Mouse (Mus musculus): ENCODE results near the gene Hes1.
A peak's percentile ranks its signal among the peaks of the same experiment; 100 is the strongest.
"Not testable (repeated sequence)": the region's sequence is repeated elsewhere in the genome, so short reads cannot be mapped to it uniquely, and the experiment has no call there.

Gene Hes1

GRCm38 (mm10) chr16:30069950-30070770, 6.0 kb downstream of the Hes1 start:
- DNase-seq (ENCODE audit: low spot score): peak; percentile 92

- no peak for DNase-seq (ENCODE audit: low spot score)
These were observed 6.6 kb downstream of the Hes1 start for GRCm38 (mm10) chr16:30070771-30071191.

DNA sequence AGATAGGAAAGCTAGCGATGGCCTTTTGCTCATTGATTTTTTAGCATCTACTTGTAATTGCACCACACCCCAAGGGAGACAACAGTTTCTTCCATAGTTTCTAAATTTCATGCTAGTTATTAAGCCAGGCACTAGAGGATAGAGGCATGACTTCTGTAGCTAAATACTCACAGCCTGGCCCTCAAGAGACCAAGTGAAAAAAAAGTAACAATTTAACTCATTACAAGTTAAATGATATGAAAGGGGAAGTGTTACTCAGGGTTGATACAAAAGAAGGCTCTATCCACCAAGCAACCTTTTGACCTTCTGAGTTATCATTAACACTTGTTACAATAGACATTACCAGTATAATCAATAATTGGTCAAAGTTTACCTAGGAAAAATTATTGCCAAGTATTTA, 9.1 kb downstream of the Hes1 start:
- no peak for DNase-seq (ENCODE audit: low spot score)

DNA sequence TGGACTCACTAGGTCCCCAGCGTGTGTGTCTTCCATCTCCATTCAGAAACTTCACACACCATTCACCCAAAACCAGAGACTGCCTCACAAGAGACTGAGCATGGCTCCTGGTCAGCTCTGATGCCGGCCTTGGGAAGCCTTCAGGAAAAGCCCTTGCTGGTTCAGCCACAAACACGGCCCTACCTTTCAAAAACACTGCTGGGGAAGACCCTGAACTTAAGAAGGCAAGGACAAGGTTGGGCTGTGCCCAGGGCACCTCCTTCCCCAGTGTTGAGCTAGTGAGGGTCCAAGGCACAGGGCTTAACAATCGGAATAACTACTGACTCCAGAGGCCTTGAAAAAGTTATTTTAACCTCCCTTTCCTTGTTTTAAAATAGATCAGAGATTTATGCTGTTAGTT, 17.3 kb downstream of the Hes1 start:
- DNase-seq (ENCODE audit: low spot score): no peak

GRCm38 (mm10) chr16:30081980-30082379, 17.8 kb downstream of the Hes1 start:
- no peak for DNase-seq (ENCODE audit: low spot score)

GRCm38 (mm10) chr16:30082965-30083364, 18.8 kb downstream of the Hes1 start:
- DNase-seq (ENCODE audit: low spot score): no peak

GRCm38 (mm10) chr16:30083536-30083935, 19.4 kb downstream of the Hes1 start:
- no peak for DNase-seq (ENCODE audit: low spot score)

- DNase-seq (ENCODE audit: low spot score): no peak
These were observed 24.5 kb downstream of the Hes1 start for GRCm38 (mm10) chr16:30088646-30089045.

- no peak for DNase-seq (ENCODE audit: low spot score)
These were observed 26.1 kb downstream of the Hes1 start for GRCm38 (mm10) chr16:30090200-30090865.

DNA sequence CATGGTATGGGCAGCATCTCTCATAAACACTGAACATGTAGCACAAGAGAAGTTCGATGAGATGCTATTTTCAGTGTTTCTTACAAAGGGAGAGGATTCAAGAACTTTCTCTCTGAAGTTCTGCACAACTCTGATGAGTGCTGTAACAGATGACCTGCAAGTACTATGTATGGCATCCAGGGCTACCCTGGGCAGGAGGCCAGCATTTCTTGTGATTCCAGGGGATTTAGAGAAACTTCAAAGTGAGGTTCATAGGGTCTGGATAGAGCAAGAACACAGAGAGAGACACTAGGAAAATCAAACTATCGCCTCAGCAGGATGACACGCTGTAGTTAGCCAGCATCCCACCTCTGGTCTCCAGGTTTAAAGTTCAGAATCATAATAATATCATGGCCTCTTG, 31.9 kb downstream of the Hes1 start:
- DNase-seq (ENCODE audit: low spot score): no peak

GRCm38 (mm10) chr16:30096475-30096874, 32.3 kb downstream of the Hes1 start:
- DNase-seq (ENCODE audit: low spot score): no peak

DNA sequence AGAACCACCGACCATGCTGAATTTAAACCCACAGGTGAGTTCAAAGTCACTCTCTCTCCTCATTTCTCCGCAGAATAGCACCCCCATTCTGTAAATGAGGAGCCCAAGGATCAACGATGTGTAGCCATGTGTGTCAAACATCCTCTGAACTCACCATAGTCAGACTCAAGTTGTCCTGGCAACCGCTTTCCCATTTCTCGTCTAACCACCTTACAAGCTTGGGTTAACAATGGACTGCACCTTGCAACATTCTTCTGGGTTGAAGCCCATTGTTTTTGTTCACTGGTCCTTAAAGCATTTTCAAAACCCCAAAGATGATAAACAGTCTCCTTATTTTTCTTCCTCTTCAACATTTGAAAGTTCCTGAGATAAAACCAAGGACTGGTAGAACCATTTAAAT, 34.9 kb downstream of the Hes1 start:
- no peak for DNase-seq (ENCODE audit: low spot score)

DNA sequence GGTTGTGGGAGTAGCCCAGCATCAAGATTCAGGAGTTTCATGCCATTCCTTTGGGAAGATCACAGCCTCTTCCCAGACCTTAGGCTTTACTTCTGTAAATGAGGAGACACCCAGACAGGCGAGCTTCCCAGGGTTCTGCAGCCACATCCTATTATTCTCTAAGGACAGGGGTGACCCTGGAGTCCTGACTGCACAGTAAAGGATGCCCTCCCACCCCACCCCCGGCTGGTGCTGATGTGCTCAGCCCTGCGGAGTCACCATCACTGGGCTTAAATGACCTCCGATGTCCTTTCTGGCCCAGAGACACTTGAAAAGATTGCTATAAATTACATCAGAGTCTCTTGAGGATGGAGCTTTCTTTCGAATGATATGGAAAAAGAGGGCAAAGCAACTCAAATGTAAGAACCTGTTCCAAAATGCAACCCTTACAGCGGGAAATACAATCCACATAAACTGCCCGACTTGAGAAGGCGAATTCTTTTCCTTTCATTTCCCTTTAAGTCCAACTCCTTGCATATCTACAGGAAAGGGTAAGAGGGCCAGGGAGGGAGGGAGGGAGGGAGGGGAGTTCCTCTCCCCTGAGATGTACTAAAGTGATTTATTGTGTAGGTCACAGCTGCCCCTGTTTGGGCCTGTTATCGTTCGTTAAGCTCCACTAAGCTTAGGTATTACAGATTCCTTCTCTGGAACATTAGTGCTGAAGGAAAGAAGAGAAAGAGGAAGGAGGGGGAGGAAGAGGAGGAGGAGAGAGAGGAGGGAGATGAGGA, 38.1 kb downstream of the Hes1 start:
- no peak for DNase-seq (ENCODE audit: low spot score)

- no peak for DNase-seq (ENCODE audit: low spot score)
These were observed 38.8 kb downstream of the Hes1 start for GRCm38 (mm10) chr16:30102982-30103381.

DNA sequence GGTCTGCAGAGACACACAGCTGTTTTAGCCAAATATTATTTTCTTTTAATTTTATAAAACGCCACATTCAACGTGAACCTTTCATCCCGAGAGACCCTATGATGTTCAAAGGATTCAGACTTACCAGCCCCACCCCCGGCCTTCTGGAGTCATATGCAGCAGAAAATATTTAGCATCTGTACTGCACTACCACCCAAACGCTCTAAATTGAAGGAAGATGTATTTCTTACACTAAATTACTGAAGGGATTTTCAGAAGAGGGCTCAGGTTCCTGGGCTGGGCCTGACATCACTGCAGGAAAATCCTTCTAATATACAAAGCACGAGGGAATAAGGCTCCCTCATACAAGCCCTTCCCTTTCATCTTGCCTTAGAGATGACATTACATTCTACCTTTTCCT, 39.3 kb downstream of the Hes1 start:
- DNase-seq (ENCODE audit: low spot score): no peak

DNA sequence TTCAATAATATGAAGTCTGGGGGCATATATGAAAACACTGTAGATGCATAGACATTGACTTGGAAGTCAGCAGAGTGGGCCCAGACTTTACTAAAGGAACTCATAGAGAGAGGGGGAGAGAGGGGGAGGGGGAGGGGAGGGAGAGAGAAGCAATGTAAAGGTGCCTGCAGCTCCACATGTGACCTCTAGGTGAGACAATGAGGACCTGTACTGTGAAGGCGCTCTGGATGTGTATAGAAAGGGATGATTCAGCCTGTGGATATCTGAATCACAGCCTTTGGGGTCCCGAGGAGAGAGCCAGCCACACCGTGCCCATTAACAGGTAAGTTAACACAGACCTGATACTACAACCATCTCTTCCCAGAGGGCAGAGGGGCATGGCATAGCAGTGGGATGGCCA, 40.2 kb downstream of the Hes1 start:
- DNase-seq (ENCODE audit: low spot score): no peak

DNA sequence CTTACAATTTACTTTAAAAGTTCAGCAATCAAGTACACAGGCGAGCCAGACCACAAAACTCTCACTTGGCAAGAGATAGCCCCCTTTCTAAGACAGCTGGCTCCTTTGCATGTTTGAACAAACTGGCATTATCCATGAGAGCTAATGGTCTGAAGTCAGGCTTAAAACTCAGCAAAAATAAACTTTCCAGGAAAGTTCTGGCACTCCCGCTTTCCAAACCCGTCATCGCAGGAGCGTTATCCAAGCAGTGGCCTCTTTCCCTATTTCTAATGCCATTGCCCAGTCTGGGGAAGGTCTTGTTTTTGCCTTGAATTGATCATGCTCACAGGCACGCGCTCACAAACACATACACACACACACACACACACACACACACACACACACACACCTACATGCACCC, 41.3 kb downstream of the Hes1 start:
- no peak for DNase-seq (ENCODE audit: low spot score)

GRCm38 (mm10) chr16:30108167-30108566, 44.0 kb downstream of the Hes1 start:
- not testable (repeated sequence) for DNase-seq (ENCODE audit: low spot score)

DNA sequence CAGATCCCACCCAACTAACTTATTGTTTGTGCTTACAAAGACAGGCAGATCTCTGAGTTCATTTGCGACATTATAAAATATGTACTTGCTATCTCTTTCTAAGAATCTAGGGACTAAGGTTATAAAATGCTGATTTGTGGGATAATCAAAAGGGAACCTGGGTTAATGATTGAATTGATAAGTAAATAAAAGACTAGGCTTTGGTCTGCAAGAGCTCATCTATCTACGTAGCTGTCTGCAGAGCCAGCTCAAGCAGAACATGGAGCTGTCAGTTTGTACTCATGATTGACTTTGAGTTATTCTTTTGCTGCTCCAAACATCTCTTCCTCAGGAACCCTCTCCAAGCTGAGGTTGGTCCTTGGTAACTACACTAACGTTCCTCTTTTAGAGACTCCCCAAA, 46.3 kb downstream of the Hes1 start:
- no peak for DNase-seq (ENCODE audit: low spot score)

GRCm38 (mm10) chr16:30111069-30111468, 46.9 kb downstream of the Hes1 start:
- DNase-seq (ENCODE audit: low spot score): no peak

DNA sequence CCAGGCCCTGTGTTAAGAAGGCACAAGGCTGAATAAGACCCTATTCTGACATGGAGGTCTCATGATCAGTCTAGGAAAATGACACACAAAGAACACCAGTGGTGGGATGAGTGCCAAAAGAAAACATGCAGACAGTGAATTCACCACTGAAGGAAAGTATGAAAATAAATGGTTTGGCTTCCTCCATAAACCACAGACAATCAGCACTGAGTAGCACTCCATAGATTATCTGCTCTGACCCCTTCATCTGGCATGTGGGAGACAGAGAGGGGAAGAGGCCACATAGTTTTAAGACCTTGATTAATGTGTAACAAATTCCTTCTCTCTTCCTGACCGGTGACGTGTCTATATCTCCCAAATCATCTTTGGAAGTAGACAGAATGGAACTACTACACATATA, 47.4 kb downstream of the Hes1 start:
- DNase-seq (ENCODE audit: low spot score): no peak

GRCm38 (mm10) chr16:30113170-30113569, 49.0 kb downstream of the Hes1 start:
- DNase-seq (ENCODE audit: low spot score): no peak

- no peak for DNase-seq (ENCODE audit: low spot score)
These were observed 49.6 kb downstream of the Hes1 start for GRCm38 (mm10) chr16:30113800-30114199.

All from urinary bladder, postnatal 14 days (tissue).